Mouse (Mus musculus): ENCODE data around the gene Ust. TPM values are rescaled to one million over a fixed set of nuclear protein-coding genes. Genes with fewer than 3 reads are reported as not detected.

Ust gene
- total and polyA plus RNA-seq, 3 experiments, result 3.4 to 7.6 (median 5.3) TPM

DNA sequence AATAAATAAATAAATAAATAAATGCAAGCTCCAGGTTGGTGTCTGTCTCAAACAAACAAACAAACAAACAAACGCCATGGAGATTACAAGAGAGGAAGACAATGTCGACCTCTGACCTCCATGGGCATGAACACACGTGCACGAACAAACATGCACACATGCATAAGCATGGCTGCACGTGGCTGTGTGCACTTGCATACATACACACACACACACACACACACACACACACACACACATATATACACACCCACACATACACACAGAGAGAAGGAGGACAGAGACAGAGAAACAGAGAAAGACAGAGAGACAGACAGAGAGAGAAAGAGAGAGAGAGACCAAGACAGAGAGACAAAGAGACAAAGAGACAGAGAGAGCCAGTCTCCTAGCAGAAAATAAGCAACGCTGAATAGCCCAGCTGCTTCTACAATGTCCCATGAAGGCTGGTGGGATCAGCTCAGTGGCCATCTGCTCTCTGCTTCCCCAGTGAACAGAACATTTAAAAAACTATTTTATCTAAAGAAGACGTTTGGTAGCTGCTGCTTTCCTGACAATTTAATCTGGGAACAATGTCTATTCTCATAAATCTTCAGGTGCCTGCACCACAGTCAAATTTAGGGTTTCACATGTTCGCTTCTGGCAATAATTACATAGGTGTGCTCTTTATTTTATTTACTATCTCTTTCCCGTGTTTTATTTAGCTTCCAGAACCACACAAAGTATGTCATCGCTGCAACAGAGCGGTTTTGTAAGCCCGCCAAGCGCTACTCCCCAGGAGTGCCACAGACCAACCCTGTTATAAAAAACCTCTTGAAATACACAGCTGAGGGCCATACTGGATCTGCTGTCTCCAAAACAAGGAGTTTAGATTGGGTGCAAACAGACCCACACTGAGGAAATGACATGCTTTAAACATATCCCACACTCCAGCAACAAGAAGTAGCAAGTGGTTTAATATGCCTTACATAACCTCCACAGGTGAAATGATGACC, 89.5 kb downstream of the Ust start:
- no peak for DNase-seq

- no peak for DNase-seq
Measured at GRCm38 (mm10) chr10:8427671-8428364, 90.8 kb downstream of the Ust start.

DNA sequence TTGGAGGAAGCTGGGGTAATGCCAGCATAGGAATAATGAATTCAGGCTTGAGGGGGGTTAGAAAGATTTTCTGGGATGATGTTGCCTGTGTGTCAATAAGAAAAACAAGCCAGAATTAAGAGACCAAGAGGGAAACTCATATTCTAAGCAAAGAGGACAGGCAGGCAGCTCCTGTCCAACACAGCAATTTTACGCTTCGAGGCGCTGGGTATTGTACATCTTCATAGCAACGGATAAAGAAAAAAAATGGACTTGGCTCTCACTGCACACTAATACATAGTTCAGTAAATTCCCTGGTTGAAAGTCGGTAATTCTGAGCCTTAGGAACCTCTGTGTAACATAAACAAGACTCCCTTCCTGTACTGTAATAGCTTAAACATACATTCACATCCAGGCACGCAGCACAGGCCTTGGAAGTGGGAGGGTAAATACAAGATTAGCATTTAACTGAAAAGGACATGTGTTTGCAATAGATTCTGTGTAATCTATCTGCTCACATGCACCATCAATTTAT, 99.1 kb downstream of the Ust start:
- no peak for DNase-seq

- DNase-seq, result no peak
Measured at GRCm38 (mm10) chr10:8415474-8415873, 103.2 kb downstream of the Ust start.

- DNase-seq, result no peak
Measured at GRCm38 (mm10) chr10:8415036-8415435, 103.6 kb downstream of the Ust start.

DNA sequence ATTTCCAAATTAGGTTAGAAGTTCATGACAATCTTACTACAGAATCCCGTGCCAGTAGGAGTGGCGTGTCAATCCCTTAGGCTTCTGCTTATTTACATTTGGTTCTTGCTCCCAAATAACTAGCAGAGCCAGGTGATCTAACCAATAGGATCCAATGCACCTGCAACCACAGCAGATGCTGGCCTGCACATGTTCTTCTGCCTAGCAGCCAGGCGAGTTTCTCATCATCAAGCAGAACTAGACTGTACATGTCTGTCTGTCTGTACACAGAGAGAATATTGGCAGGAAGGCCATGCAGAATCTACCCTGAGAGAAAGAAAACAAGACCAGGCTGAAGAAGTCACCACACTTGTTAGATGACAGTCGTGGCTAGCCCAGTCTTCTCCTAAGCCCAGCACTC, 113.5 kb downstream of the Ust start:
- DNase-seq, result no peak

DNA sequence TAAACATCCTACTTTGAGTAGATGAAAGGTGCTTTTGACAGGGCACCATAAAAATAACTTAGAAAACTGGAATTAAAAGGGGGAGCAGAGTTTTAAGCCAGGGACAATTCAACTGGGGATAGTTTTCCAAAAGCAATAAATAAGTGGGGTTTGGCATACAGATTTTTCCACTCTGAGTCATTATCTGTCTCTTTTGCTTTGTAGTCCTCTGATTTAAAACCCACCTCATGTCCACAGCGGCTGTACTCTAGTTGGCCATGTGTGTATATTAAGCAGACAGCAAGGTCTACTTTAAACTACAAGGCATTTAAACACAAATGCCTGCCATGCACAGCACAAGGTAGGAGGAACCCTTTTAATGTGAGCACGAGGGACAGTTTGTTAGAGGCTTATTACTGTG, 126.4 kb downstream of the Ust start:
- peak; percentile 19 for DNase-seq

DNA sequence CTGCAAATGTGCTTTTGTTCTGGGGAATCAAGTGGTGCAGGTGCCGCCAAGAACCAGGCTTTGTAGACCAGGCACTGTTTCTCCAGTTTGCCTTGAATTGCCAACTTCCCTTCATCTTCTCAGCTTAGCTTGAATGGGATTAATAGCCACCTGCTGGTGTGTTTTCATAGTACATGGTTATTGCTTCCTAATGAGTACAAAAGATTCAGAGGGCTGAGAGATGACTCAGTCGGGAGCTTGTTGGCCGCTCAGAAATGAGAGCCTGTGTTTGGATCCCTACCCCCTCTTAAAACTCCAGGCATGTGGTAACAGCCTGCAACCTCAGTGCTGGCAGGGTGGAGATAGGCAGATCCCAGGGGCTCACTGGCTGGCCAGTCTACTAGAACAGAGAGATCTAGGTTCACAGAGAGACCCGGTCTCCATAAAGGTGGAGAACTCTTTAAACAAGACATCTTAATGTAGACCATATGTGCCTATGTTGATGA, 127.3 kb downstream of the Ust start:
- DNase-seq, result peak; percentile 58

DNA sequence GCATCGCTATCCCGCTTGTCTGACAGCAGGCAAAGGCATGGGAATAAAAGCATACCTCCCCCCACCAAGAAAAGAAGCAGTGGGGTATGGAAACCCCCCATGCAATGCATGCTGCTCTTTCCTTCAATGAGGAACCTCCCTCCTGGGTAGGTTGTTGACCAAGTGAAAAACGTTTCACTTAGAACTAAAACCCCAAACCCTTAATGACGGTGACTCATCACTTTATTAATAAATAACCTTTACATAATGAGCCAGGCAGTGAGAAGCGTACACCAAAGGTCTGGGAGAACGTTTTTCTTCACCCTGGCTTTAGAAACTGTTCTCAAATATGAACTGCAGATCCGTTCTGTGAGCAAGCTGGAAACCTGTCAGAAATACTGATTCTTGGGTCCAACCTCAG, 130.4 kb downstream of the Ust start:
- DNase-seq, result no peak

- no peak for DNase-seq
Measured at GRCm38 (mm10) chr10:8369894-8370500, 148.6 kb downstream of the Ust start.

GRCm38 (mm10) chr10:8365816-8366215, 152.8 kb downstream of the Ust start:
- DNase-seq, result no peak

DNA sequence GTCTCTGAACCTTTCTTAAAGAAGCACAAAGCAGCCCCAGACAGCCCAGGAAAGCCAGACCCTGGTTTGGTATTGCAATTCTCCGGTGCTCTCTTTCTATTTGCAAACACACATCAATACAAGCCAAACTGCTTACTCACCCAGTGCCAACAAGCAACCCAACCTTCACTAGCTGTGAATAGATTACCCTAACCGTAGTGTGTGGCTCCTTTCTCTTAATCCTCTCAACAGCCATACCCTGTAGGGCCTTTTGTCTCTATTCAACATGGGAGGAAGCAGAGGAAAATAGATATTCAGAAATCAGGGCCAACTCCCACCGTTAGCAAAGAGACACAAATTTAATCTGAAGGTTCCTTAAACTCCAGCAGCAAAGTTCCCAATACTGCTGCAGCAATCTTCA, 154.4 kb downstream of the Ust start:
- no peak for DNase-seq

DNA sequence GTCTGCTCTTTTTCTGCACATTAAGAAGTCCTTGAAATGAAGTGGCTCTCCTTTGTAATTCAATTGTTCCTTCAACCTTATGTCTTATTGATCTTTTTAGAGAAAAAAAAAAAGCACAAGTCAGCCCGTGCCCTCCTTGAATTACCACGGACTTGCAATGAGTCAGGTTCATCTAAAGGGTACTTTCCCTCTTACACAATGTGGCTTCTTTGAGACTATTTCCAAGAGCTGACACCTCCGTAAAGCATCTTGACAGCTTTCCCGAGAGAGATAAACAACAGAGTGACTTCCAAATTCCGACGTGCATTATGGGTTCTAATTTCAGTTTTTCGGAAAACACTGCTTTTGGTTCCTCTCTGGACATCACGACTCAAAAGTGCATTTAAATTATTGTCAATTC, 155.3 kb downstream of the Ust start:
- DNase-seq, result no peak

DNA sequence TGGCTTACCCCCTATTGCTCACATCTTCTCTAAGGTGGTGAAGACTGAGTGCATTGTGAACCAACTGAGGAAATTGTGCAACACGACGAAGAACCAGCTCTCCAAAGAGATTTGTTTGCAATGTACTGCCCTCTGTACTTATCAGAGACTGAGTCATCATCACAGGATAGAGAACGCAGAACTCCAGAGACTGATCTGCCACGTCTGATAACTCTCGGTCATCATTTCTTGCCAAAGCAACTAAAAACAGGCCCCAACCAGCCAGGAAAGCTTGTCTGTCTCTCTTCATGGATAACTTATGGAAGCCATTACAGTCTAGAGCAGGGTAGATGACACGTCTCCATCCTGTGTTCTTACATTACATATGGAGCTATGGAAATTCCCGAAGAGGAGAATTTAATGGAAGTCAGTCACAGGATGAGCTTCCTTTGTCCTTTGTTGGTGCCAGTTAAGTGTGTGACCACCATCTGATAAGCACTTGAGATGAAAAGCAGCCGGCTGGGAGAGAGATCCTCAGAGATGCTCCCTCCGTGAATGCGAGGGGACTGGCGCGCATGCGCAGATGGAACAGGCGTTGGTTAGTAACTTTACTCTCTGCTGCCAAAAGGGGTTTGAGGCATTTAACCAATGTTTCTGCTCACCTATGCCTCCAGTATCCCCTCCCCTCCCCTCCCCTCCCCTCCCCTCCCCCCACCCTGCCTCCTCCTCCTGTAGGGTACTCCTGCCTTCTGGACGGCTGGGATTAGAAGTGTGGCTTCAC, 160.2 kb downstream of the Ust start:
- DNase-seq, result peak; percentile 7

- DNase-seq, result no peak
Measured at GRCm38 (mm10) chr10:8353534-8353933, 165.1 kb downstream of the Ust start.

GRCm38 (mm10) chr10:8350626-8351025, 168.0 kb downstream of the Ust start:
- no peak for DNase-seq

GRCm38 (mm10) chr10:8347497-8347896, 171.1 kb downstream of the Ust start:
- no peak for DNase-seq

- DNase-seq, result no peak
Measured at GRCm38 (mm10) chr10:8342556-8342955, 176.1 kb downstream of the Ust start.

DNA sequence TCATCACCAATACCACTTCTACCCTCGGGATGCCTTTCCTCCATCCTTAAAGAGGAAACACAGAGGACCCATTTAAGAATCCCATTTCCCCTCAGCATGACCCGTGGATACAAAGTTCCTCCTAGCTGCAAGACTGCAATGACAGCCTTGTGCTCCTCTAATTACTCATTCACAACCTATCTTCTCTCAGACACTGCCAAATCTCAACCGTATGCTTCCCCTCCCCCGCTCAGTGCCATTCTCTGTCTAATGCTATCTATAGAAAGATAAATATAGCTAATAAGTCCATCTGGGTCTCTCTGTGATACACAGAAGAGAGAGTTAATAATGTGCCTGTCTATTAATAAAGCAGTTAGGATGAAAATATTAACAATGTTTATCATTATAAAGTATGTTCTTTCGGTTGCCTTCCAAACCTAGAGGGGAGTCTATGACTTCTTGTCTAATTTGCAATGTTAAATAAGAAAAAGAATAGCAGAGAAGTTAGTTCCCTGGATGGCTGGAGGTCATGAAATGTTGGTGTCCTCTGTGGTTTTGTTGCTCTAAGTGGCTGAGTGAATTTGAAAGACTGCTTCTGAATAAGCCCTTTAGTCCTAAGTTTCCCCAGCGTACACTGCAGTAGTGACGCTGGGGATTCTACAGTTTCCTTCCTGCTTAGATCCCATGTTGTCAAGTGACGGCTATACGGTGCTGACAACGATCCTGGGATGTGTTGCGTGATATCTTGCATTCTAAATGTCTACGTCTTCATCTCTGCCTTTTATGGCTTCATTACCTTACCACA, 178.8 kb downstream of the Ust start:
- DNase-seq, result no peak

- DNase-seq, result no peak
Measured at GRCm38 (mm10) chr10:8336601-8337000, 182.0 kb downstream of the Ust start.

DNA sequence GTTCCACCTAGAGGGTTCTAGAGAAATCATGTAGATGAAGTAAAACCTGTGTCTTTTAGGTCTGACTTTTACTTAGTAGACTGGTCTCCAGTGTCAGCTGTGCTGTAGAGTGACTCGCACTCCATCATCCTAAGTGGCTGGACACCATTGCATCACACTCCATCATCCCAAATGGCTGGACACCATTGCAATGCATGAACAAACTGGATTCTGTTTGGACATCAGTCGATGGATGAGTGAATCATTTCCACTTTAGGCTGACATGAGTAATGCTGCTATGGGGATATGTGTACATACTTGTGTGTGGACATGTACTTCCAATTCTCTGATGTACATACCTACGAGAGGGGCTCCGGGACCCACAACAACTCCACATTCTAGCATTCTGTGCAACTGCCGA, 187.7 kb downstream of the Ust start:
- no peak for DNase-seq

Data from adrenal gland, adult 2 months (tissue).